Mouse (Mus musculus) E14TG2a.4 (cell line): ENCODE data around the gene Ano5.

Source experiments
- CTCF ChIP-seq: conservative IDR thresholded peaks from 2 replicates; pipeline ENCODE4 v1.5.1; 2014; ENCODE audit warnings: low read length
- POU5F1 ChIP-seq: IDR thresholded peaks from 2 replicates; pipeline ENCODE4 v1.6.1; 2014; ENCODE audit warnings: low read length, borderline replicate concordance

DNA sequence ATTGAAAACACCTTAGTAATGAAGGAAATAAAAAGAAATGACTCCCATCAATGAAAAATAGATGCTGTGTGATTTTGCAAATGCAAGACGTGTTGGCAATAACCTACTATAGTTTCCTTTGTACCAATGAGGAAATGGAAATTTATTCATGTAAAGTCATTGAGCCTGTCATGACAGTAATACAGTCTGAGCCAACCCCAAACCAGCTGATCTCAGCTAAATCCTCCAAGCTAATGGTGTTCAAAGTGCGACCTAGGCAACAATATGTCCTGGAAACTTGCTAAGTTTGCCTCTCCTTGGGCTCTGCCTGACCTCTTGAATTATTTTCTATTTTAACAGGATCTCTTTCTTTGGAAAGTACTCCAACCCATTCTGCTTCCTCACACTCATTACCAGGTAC lies 107.6 kb downstream of the Ano5 start:
- TF ChIP-seq CTCF (no peak), POU5F1 (no peak)
